Mouse (Mus musculus) retina, postnatal 1 day (tissue): Measurements from ENCODE around the gene Olfr731.

ENCODE experiments used
- DNase-seq: peaks from one replicate; pipeline ENCODE4 v3.0.0-alpha.2; 2012

Olfr731 gene

GRCm38 (mm10) chr14:50241766-50242165 lies at the start of gene Olfr731:
Gene Olfr731 (minus strand): TSS chr14:50241866.
- no peak for DNase-seq

GRCm38 (mm10) chr14:50284106-50284505 lies 42.4 kb upstream of the Olfr731 start, which contains the start of gene Olfr732:
Gene Olfr732 (minus strand): TSS chr14:50284206.
- DNase-seq, result no peak

GRCm38 (mm10) chr14:50188098-50188497 lies 53.6 kb downstream of the Olfr731 start, which contains the start of gene Olfr730:
Gene Olfr730 (minus strand): TSS chr14:50188198.
- no peak for DNase-seq
